Mouse (Mus musculus) hindbrain, embryonic 15.5 days (tissue): ENCODE measurements around the gene Wdr86. TPM values are rescaled to one million over a fixed set of nuclear protein-coding genes. Genes with fewer than 3 reads are reported as not detected.

ENCODE experiments used
- polyA plus RNA-seq: library from polyadenylated mRNA; unstranded; fragments of >200 nt; fragmentation: Nextera tagmentation; extraction: Ambion mirVana; gene quantifications from 2 replicates; pipeline ENCODE4 v1.2.1, GENCODE M21; 2015

The Wdr86 gene
- polyA plus RNA-seq, 1 experiment from 2014 or later: 8.2 TPM

Other genes with a start within 250 kb of the Wdr86 start
- 6.8 and 8.8 TPM in 2 replicates for gene Gbx1, start 203.5 kb downstream of the Wdr86 start, polyA plus RNA-seq
- 0.14 and 0.26 TPM in 2 replicates for gene Asb10, start 189.7 kb downstream of the Wdr86 start, polyA plus RNA-seq
- gene 4931409K22Rik, start 173.9 kb downstream of the Wdr86 start, polyA plus RNA-seq: 0.10 and 0.18 TPM in 2 replicates
- 78.7 and 82.1 TPM in 2 replicates for gene Abcf2, start 153.3 kb downstream of the Wdr86 start, polyA plus RNA-seq
- 18.7 and 19.0 TPM in 2 replicates for gene Chpf2, start 144.0 kb downstream of the Wdr86 start, polyA plus RNA-seq
- 134 and 138 TPM in 2 replicates for gene Smarcd3, start 106.3 kb downstream of the Wdr86 start, polyA plus RNA-seq
- gene Nub1, start 45.2 kb downstream of the Wdr86 start, polyA plus RNA-seq: 43.9 and 49.0 TPM in 2 replicates
- gene Crygn, start 27.3 kb upstream of the Wdr86 start, polyA plus RNA-seq: 0.77 and 2.0 TPM in 2 replicates
- gene Rheb, start 111.9 kb upstream of the Wdr86 start, polyA plus RNA-seq: 230 and 236 TPM in 2 replicates